Mouse (Mus musculus): ENCODE results near the gene Fam171b. TPM values are rescaled to one million over a fixed set of nuclear protein-coding genes. Genes with fewer than 3 reads are reported as not detected.

The Fam171b gene
- polyA plus RNA-seq, 1 experiment, result 123 TPM

DNA sequence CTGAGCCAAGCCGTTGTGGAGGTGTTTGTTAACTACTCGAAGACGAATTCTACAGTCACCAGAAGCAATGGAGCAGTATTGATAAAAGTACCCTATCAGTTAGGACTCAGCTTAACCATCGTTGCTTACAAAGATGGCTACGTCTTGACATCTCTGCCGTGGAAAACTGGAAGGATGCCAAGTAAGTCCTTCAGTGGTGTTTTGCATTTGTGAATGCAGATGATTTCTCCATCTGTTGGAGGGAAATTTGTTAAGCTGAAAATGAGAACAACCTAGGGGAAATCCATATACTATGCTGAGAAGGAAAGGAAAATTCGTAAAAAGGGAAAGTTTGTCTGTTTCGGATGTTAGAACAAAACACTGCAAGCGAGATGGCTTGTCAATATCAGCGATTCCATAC lies 41.0 kb downstream of the Fam171b start:
- TF ChIP-seq POLR2A (IDR thresholded peaks at IDR 0.05; ENCODE audit: extremely low read depth, insufficient read depth, low read length), result no peak
- TF ChIP-seq CTCF (IDR thresholded peaks at IDR 0.05; ENCODE audit: extremely low read depth, insufficient read depth, low read length), result no peak
- Histone ChIP-seq H3K4me3 (ENCODE audit: insufficient read depth, low read length) (no peak overlapping the region), H3K4me1 (ENCODE audit: control insufficient read depth, insufficient read depth, low read length) (no peaks in the 10 kb centered on the region; the same call in 1 of the 2 replicates), H3K27ac (ENCODE audit: insufficient read depth, low read length) (no peak overlapping the region)

DNA sequence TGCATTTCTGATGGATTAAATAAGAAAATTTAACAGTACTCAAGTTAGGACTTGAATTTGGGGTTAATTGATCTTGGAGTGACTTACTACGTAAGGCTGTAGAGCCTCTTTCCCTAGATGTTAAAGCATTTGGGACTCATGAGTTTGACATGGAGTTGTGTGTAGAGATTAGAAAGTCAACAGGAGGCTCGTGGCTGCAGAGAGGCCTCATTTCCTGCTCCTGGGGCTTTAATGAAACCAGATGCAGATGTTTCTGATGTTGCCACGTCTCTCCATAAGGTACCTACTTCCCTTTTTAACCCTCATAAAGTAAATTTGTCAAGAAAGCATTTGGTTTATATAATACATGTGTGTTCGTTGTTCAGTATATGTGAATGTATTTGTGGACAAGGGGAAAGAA lies 43.8 kb downstream of the Fam171b start:
- Histone ChIP-seq H3K27ac (ENCODE audit: insufficient read depth, low read length) (no peak overlapping the region), H3K4me3 (ENCODE audit: insufficient read depth, low read length) (no peak overlapping the region), H3K4me1 (ENCODE audit: control insufficient read depth, insufficient read depth, low read length) (no peaks in the 10 kb centered on the region; the same call in 1 of the 2 replicates)
- no peak for TF ChIP-seq CTCF (IDR thresholded peaks at IDR 0.05; ENCODE audit: extremely low read depth, insufficient read depth, low read length)
- no peak for TF ChIP-seq POLR2A (IDR thresholded peaks at IDR 0.05; ENCODE audit: extremely low read depth, insufficient read depth, low read length)

DNA sequence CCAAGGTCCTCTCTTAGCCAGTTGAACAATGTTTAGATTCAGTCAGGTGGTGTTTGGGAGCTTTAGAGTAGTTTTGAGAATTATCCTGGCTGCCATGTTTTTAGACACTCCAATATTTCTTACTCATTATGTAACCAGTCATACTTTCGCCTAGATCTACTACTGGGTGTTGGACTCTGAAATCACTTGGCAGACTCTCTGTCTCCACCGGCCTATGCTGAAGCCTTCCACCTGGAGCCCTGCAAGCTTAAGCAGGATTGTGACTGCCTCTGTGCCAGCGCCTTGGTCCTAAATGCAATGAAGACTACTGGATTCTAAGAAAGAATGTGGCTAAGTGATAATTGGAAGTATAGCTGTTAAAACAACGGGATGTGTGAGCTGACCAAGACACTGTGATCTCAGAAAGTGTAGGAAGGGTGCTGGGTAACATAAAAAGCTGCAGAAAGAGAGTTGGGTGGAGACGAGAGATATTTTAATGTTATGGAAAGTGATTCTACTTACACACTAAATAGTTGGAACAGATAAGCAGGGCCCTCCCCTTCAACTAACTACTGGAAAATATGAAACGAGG lies 71.5 kb downstream of the Fam171b start:
- H3K4me1 ChIP-seq (ENCODE audit: control insufficient read depth, insufficient read depth, low read length), result peaks cover 1% of the 10 kb centered on the region; the same call in 1 of the 2 replicates
- TF ChIP-seq POLR2A (IDR thresholded peaks at IDR 0.05; ENCODE audit: extremely low read depth, insufficient read depth, low read length) (no peak), CTCF (IDR thresholded peaks at IDR 0.05; ENCODE audit: extremely low read depth, insufficient read depth, low read length) (no peak)
- no peak overlapping the region for H3K4me3 ChIP-seq (ENCODE audit: insufficient read depth, low read length)
- H3K27ac ChIP-seq (ENCODE audit: insufficient read depth, low read length), result no peak overlapping the region

- TF ChIP-seq POLR2A (IDR thresholded peaks at IDR 0.05; ENCODE audit: extremely low read depth, insufficient read depth, low read length) (no peak), CTCF (IDR thresholded peaks at IDR 0.05; ENCODE audit: extremely low read depth, insufficient read depth, low read length) (no peak)
- H3K27ac ChIP-seq (ENCODE audit: insufficient read depth, low read length), result no peak overlapping the region
- no peak overlapping the region for H3K4me3 ChIP-seq (ENCODE audit: insufficient read depth, low read length)
- no peaks in the 10 kb centered on the region for H3K4me1 ChIP-seq (ENCODE audit: control insufficient read depth, insufficient read depth, low read length)
These were observed 81.3 kb downstream of the Fam171b start for GRCm38 (mm10) chr2:83893701-83894100.

DNA sequence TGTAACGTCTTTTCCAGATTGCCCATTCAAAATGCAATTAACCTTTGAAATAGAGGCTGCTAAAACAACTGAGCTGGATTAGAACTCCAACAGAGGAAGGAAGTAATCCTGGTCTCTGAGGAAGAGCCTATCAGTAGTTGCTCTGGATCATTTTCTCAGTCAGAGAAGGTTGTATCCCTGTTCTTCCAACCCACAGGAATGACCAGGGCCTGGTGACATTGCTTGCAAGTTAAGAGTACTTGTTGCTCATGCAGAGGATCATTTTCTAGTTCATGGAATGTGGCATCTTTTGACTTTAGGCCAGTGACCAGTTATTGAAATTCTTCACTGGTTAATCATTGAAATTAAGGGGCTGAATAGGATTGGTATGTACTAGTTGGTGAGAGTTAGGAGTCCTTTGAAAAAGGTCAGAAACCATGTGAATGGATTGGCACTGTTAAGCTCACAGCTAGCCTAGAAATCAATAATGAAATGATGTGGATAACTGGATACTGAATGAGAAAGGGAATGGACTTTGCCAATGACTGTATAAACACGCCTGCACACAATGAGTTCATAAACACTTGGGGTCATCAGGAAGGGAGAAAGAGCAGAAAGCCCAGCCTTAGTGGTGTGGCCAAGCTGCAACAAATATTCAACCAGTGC lies 89.6 kb downstream of the Fam171b start:
- H3K4me1 ChIP-seq (ENCODE audit: control insufficient read depth, insufficient read depth, low read length), result no peaks in the 10 kb centered on the region
- TF ChIP-seq CTCF (IDR thresholded peaks at IDR 0.05; ENCODE audit: extremely low read depth, insufficient read depth, low read length), result no peak
- no peak for TF ChIP-seq POLR2A (IDR thresholded peaks at IDR 0.05; ENCODE audit: extremely low read depth, insufficient read depth, low read length)
- H3K4me3 ChIP-seq (ENCODE audit: insufficient read depth, low read length), result no peak overlapping the region
- no peak overlapping the region for H3K27ac ChIP-seq (ENCODE audit: insufficient read depth, low read length)

GRCm38 (mm10) chr2:83929478-83930088 lies 117.1 kb downstream of the Fam171b start:
- no peak overlapping the region for H3K4me3 ChIP-seq (ENCODE audit: insufficient read depth, low read length)

More at GRCm38 (mm10) chr2:83929478-83930088, 117.1 kb downstream of the Fam171b start:
- Histone ChIP-seq H3K27ac (ENCODE audit: insufficient read depth, low read length) (no peak overlapping the region), H3K4me1 (ENCODE audit: control insufficient read depth, insufficient read depth, low read length) (no peaks in the 10 kb centered on the region)
- no peak for TF ChIP-seq CTCF (IDR thresholded peaks at IDR 0.05; ENCODE audit: extremely low read depth, insufficient read depth, low read length)
- no peak for TF ChIP-seq POLR2A (IDR thresholded peaks at IDR 0.05; ENCODE audit: extremely low read depth, insufficient read depth, low read length)

Other genes starting within 250 kb of the Fam171b start
- 103 and 106 TPM in 2 replicates for gene Zc3h15, start 168.2 kb upstream of the Fam171b start, polyA plus RNA-seq (2012; rRNA removed)
- gene Itgav, start 88.2 kb upstream of the Fam171b start, polyA plus RNA-seq (2012; rRNA removed), result 88.7 and 97.2 TPM in 2 replicates
- not detected in 2 replicates for gene Zswim2, start 128.6 kb downstream of the Fam171b start, polyA plus RNA-seq (2012; rRNA removed)
- gene Gm13698, start 143.1 kb downstream of the Fam171b start, polyA plus RNA-seq (2012; rRNA removed), result not detected in 2 replicates
- gene Gm13693, start 148.9 kb downstream of the Fam171b start, polyA plus RNA-seq (2012; rRNA removed), result not detected in 2 replicates
- gene Gm13695, start 154.7 kb downstream of the Fam171b start, polyA plus RNA-seq (2012; rRNA removed), result not detected in 2 replicates
- not detected in 2 replicates for gene Gm13696, start 160.5 kb downstream of the Fam171b start, polyA plus RNA-seq (2012; rRNA removed)
- gene Gm13694, start 166.3 kb downstream of the Fam171b start, polyA plus RNA-seq (2012; rRNA removed), result not detected in 2 replicates
- gene Gm13697, start 172.1 kb downstream of the Fam171b start, polyA plus RNA-seq (2012; rRNA removed), result not detected in 2 replicates
- gene Gm13691, start 177.9 kb downstream of the Fam171b start, polyA plus RNA-seq (2012; rRNA removed), result not detected in 2 replicates